Mouse (Mus musculus) midbrain, embryonic 15.5 days (tissue): ENCODE data around the gene Mlc1. TPM values are rescaled to one million over a fixed set of nuclear protein-coding genes. Genes with fewer than 3 reads are reported as not detected.
A peak's percentile ranks its signal among the peaks of the same experiment; 100 is the strongest.

Source experiments
- ATAC-seq: fragments of 200-750 bp; cut with Nextera tagmentation; replicated peaks from 2 replicates; pipeline ENCODE4 v1.8.0; 2017; ENCODE audit warnings: moderate TSS enrichment
- H3K27ac ChIP-seq: fragments of 300-500 bp; sonication (generic); 2 replicates; pipeline ENCODE4 v1.5.1; 2015; ENCODE audit warnings: mild to moderate bottlenecking, inconsistent platforms
- H3K27me3 ChIP-seq: fragments of 300-500 bp; sonication (generic); replicated peaks from 2 replicates; pipeline ENCODE4 v1.6.1; 2015; ENCODE audit warnings: inconsistent platforms
- H3K36me3 ChIP-seq: fragments of 300-500 bp; sonication (generic); replicated peaks from 2 replicates; pipeline ENCODE4 v1.6.1; 2015; ENCODE audit warnings: inconsistent platforms
- H3K4me1 ChIP-seq: fragments of 300-500 bp; sonication (generic); 2 replicates; pipeline ENCODE4 v1.6.1; 2015; ENCODE audit warnings: inconsistent platforms
- H3K4me2 ChIP-seq: fragments of 300-500 bp; sonication (generic); 2 replicates; pipeline ENCODE4 v1.6.1; 2015; ENCODE audit warnings: inconsistent platforms, mild to moderate bottlenecking, moderate library complexity
- H3K4me3 ChIP-seq: fragments of 300-500 bp; sonication (generic); 2 replicates; pipeline ENCODE4 v1.5.1; 2015; ENCODE audit warnings: mild to moderate bottlenecking, inconsistent platforms
- H3K9ac ChIP-seq: fragments of 300-500 bp; sonication (generic); 2 replicates; pipeline ENCODE4 v1.6.1; 2015; ENCODE audit warnings: mild to moderate bottlenecking, inconsistent platforms
- H3K9me3 ChIP-seq: fragments of 300-500 bp; sonication (generic); 2 replicates; pipeline ENCODE4 v1.6.1; 2016; ENCODE audit warnings: inconsistent platforms
- WGBS: fragments of 180-500 bp; shearing (Covaris S2); methylation state at CpG from one replicate; pipeline ENCODE4 v1.1.7; 2015; ENCODE audit warnings: mixed read lengths; 5-methylcytosine and 5-hydroxymethylcytosine counted together
- polyA plus RNA-seq: library from polyadenylated mRNA; unstranded; fragments of >200 nt; fragmentation: Nextera tagmentation; extraction: Ambion mirVana; gene quantifications from 2 replicates; pipeline ENCODE4 v1.2.1, GENCODE M21; 2015

Gene Mlc1
- polyA plus RNA-seq, 1 experiment from 2014 or later: 14.8 TPM

GRCm38 (mm10) chr15:88932667-88933066 is 46.1 kb downstream of the Mlc1 start:
- H3K4me1 ChIP-seq: no peaks in the 10 kb centered on the region
- no peaks in the 10 kb centered on the region for H3K9me3 ChIP-seq
- H3K27ac ChIP-seq: no peak overlapping the region
- no peak for ATAC-seq
- H3K4me3 ChIP-seq: no peak overlapping the region
- H3K27me3 ChIP-seq: no peaks in the 10 kb centered on the region
- 93% methylated on average over 10 of the region's 10 CpGs for WGBS
- no peaks in the 10 kb centered on the region for H3K36me3 ChIP-seq
- no peak overlapping the region for H3K4me2 ChIP-seq
- H3K9ac ChIP-seq: no peak overlapping the region

- H3K4me1 ChIP-seq: 0 out of 2 replicates have a peak, but pooled peaks cover 3% of the 10 kb centered on the region
- no peak for ATAC-seq
- no peak overlapping the region for H3K27ac ChIP-seq
- no peak overlapping the region for H3K4me2 ChIP-seq
- no peaks in the 10 kb centered on the region for H3K36me3 ChIP-seq
- H3K4me3 ChIP-seq: no peak overlapping the region
- WGBS: 67% methylated on average over 6 of the region's 6 CpGs
- H3K9ac ChIP-seq: no peak overlapping the region
- no peaks in the 10 kb centered on the region for H3K27me3 ChIP-seq
- H3K9me3 ChIP-seq: no peaks in the 10 kb centered on the region
Measured at GRCm38 (mm10) chr15:88921992-88922310, 56.9 kb downstream of the Mlc1 start.

- 31% methylated on average over 12 of the region's 12 CpGs for WGBS
- no peaks in the 10 kb centered on the region for H3K36me3 ChIP-seq
- no peak overlapping the region for H3K27ac ChIP-seq
- H3K9me3 ChIP-seq: no peaks in the 10 kb centered on the region
- H3K4me2 ChIP-seq: peak overlapping the region; percentile 20; the same call in 1 of the 2 replicates
- no peak overlapping the region for H3K9ac ChIP-seq
- H3K4me1 ChIP-seq: 0 out of 2 replicates have a peak, but pooled peaks cover 3% of the 10 kb centered on the region
- no peak overlapping the region for H3K4me3 ChIP-seq
- peak; percentile 66 for ATAC-seq
- no peaks in the 10 kb centered on the region for H3K27me3 ChIP-seq
Measured at GRCm38 (mm10) chr15:88921131-88921991, 57.4 kb downstream of the Mlc1 start.

GRCm38 (mm10) chr15:88920065-88920464 is 58.7 kb downstream of the Mlc1 start:
- Histone ChIP-seq H3K36me3 (no peaks in the 10 kb centered on the region), H3K27ac (no peak overlapping the region), H3K4me3 (no peak overlapping the region), H3K9ac (no peak overlapping the region), H3K4me2 (no peak overlapping the region), H3K9me3 (no peaks in the 10 kb centered on the region), H3K4me1 (0 out of 2 replicates have a peak, but pooled peaks cover 3% of the 10 kb centered on the region), H3K27me3 (no peaks in the 10 kb centered on the region)
- no peak for ATAC-seq
- 94% methylated on average over 1 of the region's 1 CpGs for WGBS

- Histone ChIP-seq H3K36me3 (no peaks in the 10 kb centered on the region), H3K4me1 (0 out of 2 replicates have a peak, but pooled peaks cover 3% of the 10 kb centered on the region), H3K27ac (no peak overlapping the region), H3K9me3 (no peaks in the 10 kb centered on the region), H3K4me3 (no peak overlapping the region), H3K9ac (no peak overlapping the region), H3K27me3 (no peaks in the 10 kb centered on the region), H3K4me2 (no peak overlapping the region)
- no peak for ATAC-seq
- WGBS: 84% methylated on average over 12 of the region's 12 CpGs
Measured at GRCm38 (mm10) chr15:88919328-88919727, 59.5 kb downstream of the Mlc1 start.

GRCm38 (mm10) chr15:88917126-88917525 is 61.7 kb downstream of the Mlc1 start:
- Histone ChIP-seq H3K27me3 (no peaks in the 10 kb centered on the region), H3K9ac (no peak overlapping the region), H3K4me1 (0 out of 2 replicates have a peak, but pooled peaks cover 3% of the 10 kb centered on the region), H3K9me3 (no peaks in the 10 kb centered on the region), H3K27ac (no peak overlapping the region), H3K4me2 (no peak overlapping the region), H3K36me3 (no peaks in the 10 kb centered on the region), H3K4me3 (no peak overlapping the region)
- 95% methylated on average over 8 of the region's 8 CpGs for WGBS
- no peak for ATAC-seq

GRCm38 (mm10) chr15:88916366-88916765 is 62.4 kb downstream of the Mlc1 start:
- 39% methylated on average over 3 of the region's 3 CpGs for WGBS
- Histone ChIP-seq H3K4me2 (no peak overlapping the region), H3K4me1 (0 out of 2 replicates have a peak, but pooled peaks cover 2% of the 10 kb centered on the region), H3K9ac (no peak overlapping the region), H3K27me3 (no peaks in the 10 kb centered on the region), H3K9me3 (no peaks in the 10 kb centered on the region), H3K36me3 (no peaks in the 10 kb centered on the region), H3K27ac (no peak overlapping the region), H3K4me3 (no peak overlapping the region)
- no peak for ATAC-seq

- H3K27me3 ChIP-seq: no peaks in the 10 kb centered on the region
- H3K9me3 ChIP-seq: no peaks in the 10 kb centered on the region
- no peak overlapping the region for H3K27ac ChIP-seq
- H3K4me3 ChIP-seq: no peak overlapping the region
- H3K36me3 ChIP-seq: no peaks in the 10 kb centered on the region
- H3K4me2 ChIP-seq: no peak overlapping the region
- WGBS: 92% methylated on average over 7 of the region's 7 CpGs
- ATAC-seq: no peak
- no peaks in the 10 kb centered on the region for H3K4me1 ChIP-seq
- H3K9ac ChIP-seq: no peak overlapping the region
Measured at GRCm38 (mm10) chr15:88915046-88915445, 63.8 kb downstream of the Mlc1 start.

GRCm38 (mm10) chr15:88906347-88906746 is 72.5 kb downstream of the Mlc1 start:
- Histone ChIP-seq H3K27me3 (no peaks in the 10 kb centered on the region), H3K9ac (no peak overlapping the region), H3K27ac (no peak overlapping the region), H3K4me2 (no peak overlapping the region), H3K36me3 (no peaks in the 10 kb centered on the region), H3K4me1 (no peaks in the 10 kb centered on the region), H3K9me3 (no peaks in the 10 kb centered on the region), H3K4me3 (no peak overlapping the region)
- 60% methylated on average over 4 of the region's 4 CpGs for WGBS
- ATAC-seq: no peak

Other genes starting within 250 kb of the Mlc1 start
- gene Brd1, start 244.8 kb downstream of the Mlc1 start, polyA plus RNA-seq: 20.8 and 21.1 TPM in 2 replicates
- gene Zbed4, start 227.3 kb downstream of the Mlc1 start, polyA plus RNA-seq: 17.7 and 19.0 TPM in 2 replicates
- gene Alg12, start 159.7 kb downstream of the Mlc1 start, polyA plus RNA-seq: 9.4 and 9.6 TPM in 2 replicates
- 60.7 and 69.3 TPM in 2 replicates for gene Creld2, start 159.4 kb downstream of the Mlc1 start, polyA plus RNA-seq
- 69.0 and 72.4 TPM in 2 replicates for gene Pim3, start 116.8 kb downstream of the Mlc1 start, polyA plus RNA-seq
- gene Ttll8, start 24.6 kb downstream of the Mlc1 start, polyA plus RNA-seq: 0.17 TPM in 2 replicates
- not detected in 2 replicates for gene Mov10l1, start 3.9 kb upstream of the Mlc1 start, polyA plus RNA-seq
- 8.5 and 9.1 TPM in 2 replicates for gene Panx2, start 80.7 kb upstream of the Mlc1 start, polyA plus RNA-seq
- 39.3 and 40.2 TPM in 2 replicates for gene Trabd, start 96.1 kb upstream of the Mlc1 start, polyA plus RNA-seq
- gene Selenoo, start 110.1 kb upstream of the Mlc1 start, polyA plus RNA-seq: 20.4 and 22.4 TPM in 2 replicates
- 20.1 and 21.2 TPM in 2 replicates for gene Tubgcp6, start 144.1 kb upstream of the Mlc1 start, polyA plus RNA-seq
- 27.0 and 31.4 TPM in 2 replicates for gene Hdac10, start 149.7 kb upstream of the Mlc1 start, polyA plus RNA-seq
- gene Mapk12, start 161.7 kb upstream of the Mlc1 start, polyA plus RNA-seq: 4.0 and 5.1 TPM in 2 replicates
- gene Mapk11, start 170.6 kb upstream of the Mlc1 start, polyA plus RNA-seq: 30.8 and 32.5 TPM in 2 replicates
- gene Plxnb2, start 201.8 kb upstream of the Mlc1 start, polyA plus RNA-seq: 101 and 108 TPM in 2 replicates
- 117 and 123 TPM in 2 replicates for gene Dennd6b, start 217.5 kb upstream of the Mlc1 start, polyA plus RNA-seq
- 83.2 and 89.8 TPM in 2 replicates for gene Ppp6r2, start 232.5 kb upstream of the Mlc1 start, polyA plus RNA-seq